Mouse (Mus musculus) kidney, adult 9 months (tissue): Measurements from ENCODE around the gene Hmgn3.
A peak's percentile ranks its signal among the peaks of the same experiment; 100 is the strongest.
"Not testable (repeated sequence)": the region's sequence is repeated elsewhere in the genome, so short reads cannot be mapped to it uniquely, and the experiment has no call there.

Experiments used
- DNase-seq: peaks from one replicate; pipeline ENCODE4 v3.0.0; 2022

Gene Hmgn3

GRCm38 (mm10) chr9:83146446-83147188, at the start of gene Hmgn3:
Gene Hmgn3 (minus strand): TSS chr9:83146685.
- peak; percentile 91 for DNase-seq

GRCm38 (mm10) chr9:83195765-83196164, 49.3 kb upstream of the Hmgn3 start:
- DNase-seq, result no peak

GRCm38 (mm10) chr9:83195007-83195406, 48.5 kb upstream of the Hmgn3 start:
- no peak for DNase-seq

- DNase-seq, result no peak
These were observed 41.3 kb upstream of the Hmgn3 start for GRCm38 (mm10) chr9:83187752-83188151.

GRCm38 (mm10) chr9:83145591-83146445, 667 bp downstream of the Hmgn3 start:
- peak; percentile 26 for DNase-seq

- DNase-seq, result no peak
These were observed 16.7 kb downstream of the Hmgn3 start for GRCm38 (mm10) chr9:83129831-83130230.

GRCm38 (mm10) chr9:83127840-83128239, 18.6 kb downstream of the Hmgn3 start:
- DNase-seq, result no peak

- not testable (repeated sequence) for DNase-seq
These were observed 20.0 kb downstream of the Hmgn3 start for GRCm38 (mm10) chr9:83126482-83126881.

GRCm38 (mm10) chr9:83119211-83119610, 27.3 kb downstream of the Hmgn3 start:
- DNase-seq, result no peak

- DNase-seq, result no peak
These were observed 29.0 kb downstream of the Hmgn3 start for GRCm38 (mm10) chr9:83117486-83117885.

- DNase-seq, result no peak
These were observed 29.6 kb downstream of the Hmgn3 start for GRCm38 (mm10) chr9:83116774-83117474.

- DNase-seq, result peak; percentile 21
These were observed 30.8 kb downstream of the Hmgn3 start for GRCm38 (mm10) chr9:83115676-83116075.

GRCm38 (mm10) chr9:83113800-83114217, 32.7 kb downstream of the Hmgn3 start:
- no peak for DNase-seq

- no peak for DNase-seq
These were observed 34.1 kb downstream of the Hmgn3 start for GRCm38 (mm10) chr9:83112305-83112768.

- no peak for DNase-seq
These were observed 34.7 kb downstream of the Hmgn3 start for GRCm38 (mm10) chr9:83111789-83112188.

GRCm38 (mm10) chr9:83111117-83111686, 35.3 kb downstream of the Hmgn3 start:
- DNase-seq, result no peak

GRCm38 (mm10) chr9:83110406-83111116, 35.9 kb downstream of the Hmgn3 start:
- DNase-seq, result no peak

GRCm38 (mm10) chr9:83109705-83110104, 36.8 kb downstream of the Hmgn3 start:
- DNase-seq, result no peak

GRCm38 (mm10) chr9:83108821-83109220, 37.7 kb downstream of the Hmgn3 start:
- no peak for DNase-seq

- DNase-seq, result no peak
These were observed 42.7 kb downstream of the Hmgn3 start for GRCm38 (mm10) chr9:83103785-83104184.

- no peak for DNase-seq
These were observed 44.8 kb downstream of the Hmgn3 start for GRCm38 (mm10) chr9:83101691-83102090.

GRCm38 (mm10) chr9:83100786-83101185, 45.7 kb downstream of the Hmgn3 start:
- DNase-seq, result no peak
